Mouse (Mus musculus) heart, postnatal 0 days (tissue): ENCODE data around the gene Gm5741. TPM values are rescaled to one million over a fixed set of nuclear protein-coding genes. Genes with fewer than 3 reads are reported as not detected.
A peak's percentile ranks its signal among the peaks of the same experiment; 100 is the strongest.

Experiments
- ATAC-seq: fragments of 200-750 bp; cut with Nextera tagmentation; 2 replicates; pipeline ENCODE4 v1.8.0; 2017; ENCODE audit warnings: low read depth, moderate number of reproducible peaks, moderate library complexity; ENCODE audit not compliant: insufficient read depth
- DNase-seq: peaks from one replicate; pipeline ENCODE4 v3.0.0-alpha.2; 2016; ENCODE audit warnings: low spot score
- H3K27ac ChIP-seq: fragments of 300-500 bp; sonication (generic); 2 replicates; pipeline ENCODE4 v1.5.1; 2014; ENCODE audit warnings: low read depth, mild to moderate bottlenecking
- H3K27me3 ChIP-seq: fragments of 300-500 bp; sonication (generic); 2 replicates; pipeline ENCODE4 v1.6.1; 2014; ENCODE audit warnings: low read length, mixed read lengths; ENCODE audit not compliant: control insufficient read depth, insufficient read depth
- H3K36me3 ChIP-seq: fragments of 300-500 bp; sonication (generic); replicated peaks from 2 replicates; pipeline ENCODE4 v1.6.1; 2014; ENCODE audit warnings: low read length, mixed read lengths; ENCODE audit not compliant: control insufficient read depth, insufficient read depth
- H3K4me1 ChIP-seq: fragments of 300-500 bp; sonication (generic); 2 replicates; pipeline ENCODE4 v1.6.1; 2014; ENCODE audit warnings: antibody characterized with exemption; ENCODE audit not compliant: control insufficient read depth, insufficient read depth
- H3K4me2 ChIP-seq: fragments of 300-500 bp; sonication (generic); 2 replicates; pipeline ENCODE4 v1.6.1; 2014; ENCODE audit warnings: low read depth, mild to moderate bottlenecking, low read length, moderate library complexity
- H3K4me3 ChIP-seq: fragments of 300-500 bp; sonication (generic); 2 replicates; pipeline ENCODE4 v1.5.1; 2014; ENCODE audit warnings: low read depth, low read length
- H3K9ac ChIP-seq: fragments of 300-500 bp; sonication (generic); replicated peaks from 2 replicates; pipeline ENCODE4 v1.6.1; 2014; ENCODE audit warnings: low read depth, low read length, mixed read lengths
- H3K9me3 ChIP-seq: fragments of 300-500 bp; sonication (generic); replicated peaks from 2 replicates; pipeline ENCODE4 v1.6.1; 2016; ENCODE audit warnings: low read length; ENCODE audit not compliant: control insufficient read depth
- CTCF ChIP-seq: IDR thresholded peaks from 2 replicates; pipeline ENCODE4 v1.5.1; 2016; ENCODE audit warnings: antibody characterized with exemption, control low read depth, low read depth
- EP300 ChIP-seq: IDR thresholded peaks from 2 replicates; pipeline ENCODE4 v1.6.1; 2016; ENCODE audit warnings: antibody characterized with exemption, low read depth
- WGBS: fragments of 180-500 bp; shearing (Covaris S2); extraction: QIAGEN DNeasy Blood & Tissue Kit; methylation state at CpG from one replicate; pipeline ENCODE4 v1.1.7; 2014; 5-methylcytosine and 5-hydroxymethylcytosine counted together
- microRNA-seq: library from miRNA; unstranded; fragments of <30 nt; microRNA quantifications from one replicate; pipeline ENCODE4, GENCODE M21; 2016
- polyA plus RNA-seq: library from polyadenylated mRNA; unstranded; fragments of >200 nt; fragmentation: Nextera tagmentation; extraction: Ambion mirVana; gene quantifications from 2 replicates; pipeline ENCODE4 v1.2.1, GENCODE M21; 2015
- total RNA-seq: library from RNA; depleted of rRNA; stranded (reverse); fragments of >200 nt; gene quantifications from 2 replicates; pipeline ENCODE4 v1.2.3, GENCODE M21; 2014; ENCODE audit warnings: low replicate concordance; rRNA removed

Gene Gm5741
- total and polyA plus RNA-seq, 2 experiments from 2014 or later, result not detected

- WGBS, result 1% methylated on average over 13 of the region's 13 CpGs
- no peak for ATAC-seq
- Histone ChIP-seq H3K4me3 (peak overlapping the region; percentile 97), H3K27ac (peak overlapping the region; percentile 82), H3K27me3 (no peaks in the 10 kb centered on the region), H3K9me3 (no peaks in the 10 kb centered on the region), H3K36me3 (peaks cover 41% of the 10 kb centered on the region), H3K4me2 (peak overlapping the region; percentile 91), H3K4me1 (peaks cover 31% of the 10 kb centered on the region), H3K9ac (peak overlapping the region; percentile 98)
- peak; percentile 15 for DNase-seq
- TF ChIP-seq EP300 (no peak), CTCF (no peak)
Observed at GRCm38 (mm10) chr8:85027516-85027855, 40.3 kb downstream of the Gm5741 start.

GRCm38 (mm10) chr8:85026670-85027515, 40.9 kb downstream of the Gm5741 start, which contains the start of gene Trir:
TSS of gene Trir (plus strand) at chr8:85026823.
- H3K27me3 ChIP-seq, result no peaks in the 10 kb centered on the region
- H3K4me3 ChIP-seq, result peak within 1 kb of the TSS; percentile 97
- peak within 1 kb of the TSS; percentile 82 for H3K27ac ChIP-seq
- no peaks in the 10 kb centered on the region for H3K9me3 ChIP-seq
- peak; percentile 98 for DNase-seq
- peak; percentile 46; the same call in 1 of the 2 replicates for TF ChIP-seq EP300
- no peak for TF ChIP-seq CTCF
- WGBS, result under 1% methylated on average over 74 of the region's 75 CpGs
- peaks cover 41% of the 10 kb centered on the region for H3K36me3 ChIP-seq
- peak within 1 kb of the TSS; percentile 98 for H3K9ac ChIP-seq
- H3K4me2 ChIP-seq, result peak within 1 kb of the TSS; percentile 91
- H3K4me1 ChIP-seq, result peaks cover 31% of the 10 kb centered on the region
- ATAC-seq, result peak; percentile 85

- Histone ChIP-seq H3K4me2 (peak within 1 kb of the TSS; percentile 91), H3K9me3 (no peaks in the 10 kb centered on the region), H3K27ac (peak within 1 kb of the TSS; percentile 75), H3K4me3 (peak within 1 kb of the TSS; percentile 97), H3K9ac (peak within 1 kb of the TSS; percentile 67), H3K27me3 (no peaks in the 10 kb centered on the region), H3K36me3 (peaks cover 39% of the 10 kb centered on the region), H3K4me1 (peaks cover 31% of the 10 kb centered on the region)
- WGBS, result 4% methylated on average over 30 of the region's 30 CpGs
- DNase-seq (peak; percentile 98), ATAC-seq (peak; percentile 84)
- TF ChIP-seq EP300 (no peak), CTCF (0 out of 2 replicates have a peak, but pooled peaks have one; percentile 0)
Observed at GRCm38 (mm10) chr8:85025098-85025932, 42.5 kb downstream of the Gm5741 start, which contains the start of gene Asna1. TSS of gene Asna1 (minus strand) at chr8:85025281.

- H3K4me1 ChIP-seq, result peaks cover 31% of the 10 kb centered on the region
- DNase-seq, result no peak
- no peaks in the 10 kb centered on the region for H3K9me3 ChIP-seq
- H3K36me3 ChIP-seq, result peaks cover 43% of the 10 kb centered on the region
- no peak for ATAC-seq
- no peak overlapping the region for H3K9ac ChIP-seq
- TF ChIP-seq EP300 (no peak), CTCF (no peak)
- H3K27me3 ChIP-seq, result no peaks in the 10 kb centered on the region
- no peak overlapping the region for H3K4me3 ChIP-seq
- peak overlapping the region; percentile 91; the same call in 1 of the 2 replicates for H3K4me2 ChIP-seq
- WGBS, result 95% methylated on average over 3 of the region's 3 CpGs
- no peak overlapping the region for H3K27ac ChIP-seq
Observed at GRCm38 (mm10) chr8:85023846-85024245, 43.9 kb downstream of the Gm5741 start.

- Histone ChIP-seq H3K27ac (no peak overlapping the region), H3K27me3 (no peaks in the 10 kb centered on the region), H3K9ac (no peak overlapping the region), H3K4me3 (no peak overlapping the region), H3K36me3 (peaks cover 60% of the 10 kb centered on the region), H3K4me2 (no peak overlapping the region), H3K4me1 (peaks cover 18% of the 10 kb centered on the region), H3K9me3 (no peaks in the 10 kb centered on the region)
- no peak for TF ChIP-seq CTCF
- TF ChIP-seq EP300, result no peak
- DNase-seq (no peak), ATAC-seq (no peak)
- WGBS, result 96% methylated on average over 3 of the region's 3 CpGs
Observed at GRCm38 (mm10) chr8:85021514-85022055, 46.2 kb downstream of the Gm5741 start.

Small RNA genes within 50 kb of the gene (microRNA-seq; reads per million reads assigned to microRNA genes)
- gene Gm23388, result not detected
- gene Mir7070, result 2.0 reads per million, percentile 5 among the genes with 10 or more reads in this experiment

Other genes with a start within 250 kb of the Gm5741 start
- 2.1 and 15.4 TPM in 2 replicates for gene Dand5, start 245.2 kb downstream of the Gm5741 start, total RNA-seq
- gene Dand5, start 245.2 kb downstream of the Gm5741 start, polyA plus RNA-seq, result 6.2 and 8.0 TPM in 2 replicates
- 47.1 and 49.8 TPM in 2 replicates for gene Gadd45gip1, start 236.5 kb downstream of the Gm5741 start, total RNA-seq
- 48.1 and 50.0 TPM in 2 replicates for gene Gadd45gip1, start 236.5 kb downstream of the Gm5741 start, polyA plus RNA-seq
- 89.2 and 126 TPM in 2 replicates for gene Rad23a, start 227.3 kb downstream of the Gm5741 start, total RNA-seq
- gene Rad23a, start 227.3 kb downstream of the Gm5741 start, polyA plus RNA-seq, result 111 and 125 TPM in 2 replicates
- 211 and 235 TPM in 2 replicates for gene Calr, start 221.0 kb downstream of the Gm5741 start, total RNA-seq
- 201 and 266 TPM in 2 replicates for gene Calr, start 221.0 kb downstream of the Gm5741 start, polyA plus RNA-seq
- gene Farsa, start 211.0 kb downstream of the Gm5741 start, total RNA-seq, result 38.6 and 40.0 TPM in 2 replicates
- gene Farsa, start 211.0 kb downstream of the Gm5741 start, polyA plus RNA-seq, result 36.3 and 38.3 TPM in 2 replicates
- 0.15 and 1.7 TPM in 2 replicates for gene Syce2, start 195.9 kb downstream of the Gm5741 start, total RNA-seq
- 9.7 and 11.8 TPM in 2 replicates for gene Syce2, start 195.9 kb downstream of the Gm5741 start, polyA plus RNA-seq
- gene Gcdh, start 174.1 kb downstream of the Gm5741 start, total RNA-seq, result 45.5 and 52.8 TPM in 2 replicates
- gene Gcdh, start 174.1 kb downstream of the Gm5741 start, polyA plus RNA-seq, result 33.0 and 33.5 TPM in 2 replicates
- gene Klf1, start 166.1 kb downstream of the Gm5741 start, total RNA-seq, result not detected in 2 replicates
- gene Klf1, start 166.1 kb downstream of the Gm5741 start, polyA plus RNA-seq, result 0.27 and 0.56 TPM in 2 replicates
- gene Dnase2a, start 159.4 kb downstream of the Gm5741 start, total RNA-seq, result 6.0 and 11.0 TPM in 2 replicates
- gene Dnase2a, start 159.4 kb downstream of the Gm5741 start, polyA plus RNA-seq, result 4.6 and 5.6 TPM in 2 replicates
- gene Mast1, start 130.6 kb downstream of the Gm5741 start, total RNA-seq, result 0.08 TPM in 1 of 2 replicates, not detected in the other
- 0.05 TPM in 1 of 2 replicates, not detected in the other for gene Mast1, start 130.6 kb downstream of the Gm5741 start, polyA plus RNA-seq
- gene Rtbdn, start 121.0 kb downstream of the Gm5741 start, total RNA-seq, result not detected in 2 replicates
- 0.10 TPM in 1 of 2 replicates, not detected in the other for gene Rtbdn, start 121.0 kb downstream of the Gm5741 start, polyA plus RNA-seq
- not detected in 2 replicates for gene Gm49661, start 98.5 kb downstream of the Gm5741 start, total RNA-seq
- not detected in 2 replicates for gene Gm49661, start 98.5 kb downstream of the Gm5741 start, polyA plus RNA-seq
- 647 and 809 TPM in 2 replicates for gene Prdx2, start 98.4 kb downstream of the Gm5741 start, total RNA-seq
- gene Prdx2, start 98.4 kb downstream of the Gm5741 start, polyA plus RNA-seq, result 758 and 782 TPM in 2 replicates
- 57.9 and 76.4 TPM in 2 replicates for gene Rnaseh2a, start 98.2 kb downstream of the Gm5741 start, total RNA-seq
- gene Rnaseh2a, start 98.2 kb downstream of the Gm5741 start, polyA plus RNA-seq, result 52.6 and 57.3 TPM in 2 replicates
- 28.9 and 39.6 TPM in 2 replicates for gene Junb, start 89.3 kb downstream of the Gm5741 start, total RNA-seq
- gene Junb, start 89.3 kb downstream of the Gm5741 start, polyA plus RNA-seq, result 10.3 and 13.0 TPM in 2 replicates
- gene Hook2, start 77.4 kb downstream of the Gm5741 start, total RNA-seq, result 1.9 and 4.8 TPM in 2 replicates
- 3.5 and 4.7 TPM in 2 replicates for gene Hook2, start 77.4 kb downstream of the Gm5741 start, polyA plus RNA-seq
- gene Best2, start 53.5 kb downstream of the Gm5741 start, total RNA-seq, result not detected in 2 replicates
- gene Best2, start 53.5 kb downstream of the Gm5741 start, polyA plus RNA-seq, result not detected in 2 replicates
- gene Asna1, start 42.7 kb downstream of the Gm5741 start, total RNA-seq, result 134 and 152 TPM in 2 replicates
- gene Asna1, start 42.7 kb downstream of the Gm5741 start, polyA plus RNA-seq, result 106 and 110 TPM in 2 replicates
- gene Trir, start 41.2 kb downstream of the Gm5741 start, total RNA-seq, result 98.5 and 196 TPM in 2 replicates
- 62.4 and 66.5 TPM in 2 replicates for gene Trir, start 41.2 kb downstream of the Gm5741 start, polyA plus RNA-seq
- 27.4 and 34.8 TPM in 2 replicates for gene Tnpo2, start 31.1 kb downstream of the Gm5741 start, total RNA-seq
- gene Tnpo2, start 31.1 kb downstream of the Gm5741 start, polyA plus RNA-seq, result 11.5 and 13.0 TPM in 2 replicates
- gene Fbxw9, start 7.9 kb downstream of the Gm5741 start, total RNA-seq, result 29.1 and 32.6 TPM in 2 replicates
- 16.2 and 16.5 TPM in 2 replicates for gene Fbxw9, start 7.9 kb downstream of the Gm5741 start, polyA plus RNA-seq
- 25.9 and 48.2 TPM in 2 replicates for gene Dhps, start 3.8 kb upstream of the Gm5741 start, total RNA-seq
- 45.0 and 48.3 TPM in 2 replicates for gene Dhps, start 3.8 kb upstream of the Gm5741 start, polyA plus RNA-seq
- 101 and 116 TPM in 2 replicates for gene Wdr83os, start 12.8 kb upstream of the Gm5741 start, total RNA-seq
- 99.8 and 103 TPM in 2 replicates for gene Wdr83os, start 12.8 kb upstream of the Gm5741 start, polyA plus RNA-seq
- gene Wdr83, start 13.3 kb upstream of the Gm5741 start, total RNA-seq, result 16.2 and 31.0 TPM in 2 replicates
- 38.8 and 42.9 TPM in 2 replicates for gene Wdr83, start 13.3 kb upstream of the Gm5741 start, polyA plus RNA-seq
- 47.2 and 87.1 TPM in 2 replicates for gene Man2b1, start 15.3 kb upstream of the Gm5741 start, total RNA-seq
- gene Man2b1, start 15.3 kb upstream of the Gm5741 start, polyA plus RNA-seq, result 24.0 and 24.9 TPM in 2 replicates
- gene Zfp791, start 55.1 kb upstream of the Gm5741 start, total RNA-seq, result 0.15 TPM in 1 of 2 replicates, not detected in the other
- gene Zfp791, start 55.1 kb upstream of the Gm5741 start, polyA plus RNA-seq, result 0.97 and 1.2 TPM in 2 replicates
- not detected in 2 replicates for gene Cks1brt, start 83.9 kb upstream of the Gm5741 start, total RNA-seq
- gene Cks1brt, start 83.9 kb upstream of the Gm5741 start, polyA plus RNA-seq, result not detected in 2 replicates
- not detected in 2 replicates for gene Olfr371, start 158.0 kb upstream of the Gm5741 start, total RNA-seq
- not detected in 2 replicates for gene Olfr371, start 158.0 kb upstream of the Gm5741 start, polyA plus RNA-seq
- gene Orc6, start 231.7 kb upstream of the Gm5741 start, total RNA-seq, result 15.9 and 23.3 TPM in 2 replicates
- gene Orc6, start 231.7 kb upstream of the Gm5741 start, polyA plus RNA-seq, result 25.7 and 26.3 TPM in 2 replicates
- 71.5 and 77.2 TPM in 2 replicates for gene Vps35, start 231.8 kb upstream of the Gm5741 start, total RNA-seq
- 82.3 and 82.5 TPM in 2 replicates for gene Vps35, start 231.8 kb upstream of the Gm5741 start, polyA plus RNA-seq